Mouse (Mus musculus) leukemia stem cell, adult 10-12 weeks (primary cell): Measurements from ENCODE around the gene Tmem186. TPM values are rescaled to one million over a fixed set of nuclear protein-coding genes. Genes with fewer than 3 reads are reported as not detected.

Experiments used
- polyA plus RNA-seq: library from polyadenylated mRNA; stranded (reverse); fragments of >175 nt; gene quantifications from 2 replicates; pipeline ENCODE4 v1.2.3, GENCODE M21; 2012; ENCODE audit warnings: low replicate concordance

Tmem186 gene
- 6.2 and 11.0 TPM in 2 replicates for polyA plus RNA-seq

GRCm38 (mm10) chr16:8637217-8638051 is at the start of gene Tmem186, which contains the start of gene Pmm2:
TSS of gene Tmem186 (minus strand) at chr16:8637712.
TSS of gene Pmm2 (plus strand) at chr16:8637674.

GRCm38 (mm10) chr16:8680470-8680869 is 43.0 kb upstream of the Tmem186 start, which contains the start of gene Gm5767:
TSS of gene Gm5767 (plus strand) at chr16:8680770.

GRCm38 (mm10) chr16:8671551-8672349 is 34.2 kb upstream of the Tmem186 start, which contains the start of gene Carhsp1:
TSS of gene Carhsp1 (minus strand) at chr16:8672155.

Other genes starting within 250 kb of the Tmem186 start
- gene Tmem114, start 212.6 kb downstream of the Tmem186 start, polyA plus RNA-seq: 0.25 TPM in 1 of 2 replicates, not detected in the other
- gene Mettl22, start 166.9 kb downstream of the Tmem186 start, polyA plus RNA-seq: 14.6 and 17.2 TPM in 2 replicates
- gene Abat, start 124.3 kb downstream of the Tmem186 start, polyA plus RNA-seq: 0.29 and 3.3 TPM in 2 replicates
- gene Pmm2, start within 50 bp of the Tmem186 start, polyA plus RNA-seq: 12.4 and 40.8 TPM in 2 replicates
- 87.4 and 144 TPM in 2 replicates for gene Carhsp1, start 34.4 kb upstream of the Tmem186 start, polyA plus RNA-seq
- not detected in 2 replicates for gene Gm5767, start 43.1 kb upstream of the Tmem186 start, polyA plus RNA-seq
- gene Usp7, start 154.6 kb upstream of the Tmem186 start, polyA plus RNA-seq: 34.5 and 39.0 TPM in 2 replicates
- 10.4 and 18.2 TPM in 2 replicates for gene 1810013L24Rik, start 192.4 kb upstream of the Tmem186 start, polyA plus RNA-seq